Mouse (Mus musculus) neutrophil, adult 5-6 weeks (primary cell): ENCODE measurements at regions not wholly inside any gene's neighbourhood (a gene's known extent, or its start where the extent isn't known, plus 50 kb on each side); places are given as distances from the start of the nearest gene placed in this dataset.

Experiments used
- ATAC-seq: fragments of 151-379, 151-347 bp; 2 replicates; pipeline ENCODE4 v1.8.0; 2017; ENCODE audit warnings: mild to moderate bottlenecking, moderate TSS enrichment; ENCODE audit not compliant: insufficient number of reproducible peaks, poor library complexity, low FRiP score, severe bottlenecking; ENCODE audit errors: extremely low read depth

- peak; percentile 33 for ATAC-seq
Measured at GRCm38 (mm10) chr10:66919953-66920760, 175.8 kb upstream of the Jmjd1c start.

GRCm38 (mm10) chr10:66920761-66921684, 174.9 kb upstream of the Jmjd1c start:
- peak; percentile 23; the same call in 1 of the 2 replicates for ATAC-seq

- ATAC-seq, result no peak
Measured at GRCm38 (mm10) chr10:66921776-66922175, 174.1 kb upstream of the Jmjd1c start.

GRCm38 (mm10) chr10:66922314-66922713, 173.6 kb upstream of the Jmjd1c start:
- no peak for ATAC-seq

- ATAC-seq, result no peak
Measured at GRCm38 (mm10) chr10:66923947-66924346, 172.0 kb upstream of the Jmjd1c start.

- ATAC-seq, result no peak
Measured at GRCm38 (mm10) chr10:66924418-66924817, 171.5 kb upstream of the Jmjd1c start.

- ATAC-seq, result no peak
Measured at GRCm38 (mm10) chr10:66925553-66926127, 170.3 kb upstream of the Jmjd1c start.

- ATAC-seq, result no peak
Measured at GRCm38 (mm10) chr10:66927651-66928050, 168.3 kb upstream of the Jmjd1c start.

GRCm38 (mm10) chr10:66928211-66928990, 167.5 kb upstream of the Jmjd1c start:
- no peak for ATAC-seq

GRCm38 (mm10) chr10:66930563-66930962, 165.4 kb upstream of the Jmjd1c start:
- peak; percentile 34; the same call in 1 of the 2 replicates for ATAC-seq

- ATAC-seq, result no peak
Measured at GRCm38 (mm10) chr10:66931505-66931904, 164.4 kb upstream of the Jmjd1c start.

- peak; percentile 67 for ATAC-seq
Measured at GRCm38 (mm10) chr10:66932544-66932943, 163.4 kb upstream of the Jmjd1c start.

- ATAC-seq, result no peak
Measured at GRCm38 (mm10) chr10:66933689-66934088, 162.2 kb upstream of the Jmjd1c start.

GRCm38 (mm10) chr10:66935731-66936130, 160.2 kb upstream of the Jmjd1c start:
- no peak for ATAC-seq

GRCm38 (mm10) chr10:66937116-66937515, 158.8 kb upstream of the Jmjd1c start:
- ATAC-seq, result peak; percentile 68

- no peak for ATAC-seq
Measured at GRCm38 (mm10) chr10:66940368-66940767, 155.6 kb upstream of the Jmjd1c start.

GRCm38 (mm10) chr10:66940922-66941321, 155.0 kb upstream of the Jmjd1c start:
- no peak for ATAC-seq

GRCm38 (mm10) chr10:66941974-66942373, 154.0 kb upstream of the Jmjd1c start:
- no peak for ATAC-seq

GRCm38 (mm10) chr10:66943875-66944274, 152.1 kb upstream of the Jmjd1c start:
- no peak for ATAC-seq
